Mouse (Mus musculus): ENCODE data around the gene Tdg. TPM values are rescaled to one million over a fixed set of nuclear protein-coding genes. Genes with fewer than 3 reads are reported as not detected.
"Not testable (repeated sequence)": the region's sequence is repeated elsewhere in the genome, so short reads cannot be mapped to it uniquely, and the experiment has no call there.

The Tdg gene
- polyA plus RNA-seq (2015; fragmentation: Nextera tagmentation; extraction: Ambion mirVana): 229 and 241 TPM in 2 replicates

DNA sequence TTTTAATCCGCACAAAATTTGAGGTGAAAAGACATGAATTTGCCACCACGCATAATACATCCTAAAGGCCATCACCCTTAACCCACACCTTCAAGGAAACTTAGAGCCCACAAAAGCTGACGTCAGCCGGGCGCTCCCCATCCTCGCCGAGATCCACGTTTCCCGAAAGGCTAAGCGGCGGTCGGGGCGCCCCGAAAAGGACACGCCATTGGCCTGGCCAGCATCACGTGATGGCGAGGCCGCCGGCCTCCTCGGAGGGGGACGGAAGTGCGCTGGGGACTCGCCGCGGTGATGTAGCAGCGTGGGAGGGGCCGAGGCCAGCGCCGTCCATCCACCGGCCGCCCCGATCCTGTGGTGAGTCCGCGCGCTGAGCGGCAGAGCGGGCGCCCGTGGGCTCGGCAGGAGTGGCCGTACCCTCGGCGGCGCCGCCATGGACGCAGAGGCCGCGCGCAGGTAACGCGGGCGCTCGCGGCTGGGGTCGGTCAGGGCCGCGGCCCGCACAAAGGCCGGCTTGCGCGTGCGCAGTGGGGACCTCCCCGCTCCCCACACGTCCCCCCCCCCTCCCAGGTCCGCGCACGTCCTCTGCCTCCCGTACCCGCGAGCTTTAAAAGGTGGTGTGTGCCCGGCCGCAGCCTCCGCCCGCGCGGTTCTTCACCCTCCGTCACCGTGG lies at the start of gene Tdg:
TSS of gene Tdg (plus strand) at position 243 of the 670 bp plus-strand sequence.
- H3K27ac ChIP-seq: peak within 1 kb of the TSS; percentile 94
- WGBS: under 1% methylated on average over 66 of the region's 78 CpGs
- H3K9ac ChIP-seq (replicated peaks): peak within 1 kb of the TSS; percentile 91
- H3K9me3 ChIP-seq, H3K27me3 ChIP-seq: not testable (repeated sequence)
- peak within 1 kb of the TSS; percentile 92 for H3K4me2 ChIP-seq (replicated peaks)
- H3K4me3 ChIP-seq (replicated peaks): peak within 1 kb of the TSS; percentile 83
- peaks cover 24% of the 10 kb centered on the region for H3K36me3 ChIP-seq
- ATAC-seq: peak; percentile 97
- peaks cover 30% of the 10 kb centered on the region for H3K4me1 ChIP-seq (replicated peaks)

DNA sequence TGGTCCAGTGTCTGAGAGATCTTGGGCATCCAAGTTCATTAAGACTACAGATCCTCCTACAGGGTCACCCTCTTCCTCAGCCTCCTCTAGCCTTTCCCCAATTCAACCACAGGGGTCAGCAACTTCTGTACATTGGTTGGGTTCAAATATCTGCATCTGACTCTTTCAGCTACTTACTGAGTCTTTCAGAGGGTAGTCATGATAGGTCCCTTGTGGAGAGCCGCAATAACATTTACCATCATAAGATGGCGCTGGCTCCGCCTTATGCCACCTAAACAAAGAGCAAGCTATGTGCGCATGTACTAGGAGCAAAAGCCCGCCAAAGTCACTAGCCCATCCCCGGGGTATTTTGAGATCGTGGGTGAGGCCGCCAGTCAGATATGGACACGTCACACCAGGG lies 40.0 kb upstream of the Tdg start:
- H3K4me2 ChIP-seq (replicated peaks); ATAC-seq: not testable (repeated sequence)
- 87% methylated on average over 9 of the region's 9 CpGs for WGBS

GRCm38 (mm10) chr10:82594421-82594820 lies 35.2 kb upstream of the Tdg start:
- H3K4me3 ChIP-seq (replicated peaks); H3K27me3 ChIP-seq; H3K4me2 ChIP-seq (replicated peaks); ATAC-seq; H3K9me3 ChIP-seq; H3K36me3 ChIP-seq; H3K27ac ChIP-seq; H3K4me1 ChIP-seq (replicated peaks); H3K9ac ChIP-seq (replicated peaks): not testable (repeated sequence)
- WGBS: 58% methylated on average over 4 of the region's 4 CpGs

More for the DNA sequence above, 40.0 kb upstream of the Tdg start:
- H3K4me1 ChIP-seq (replicated peaks); H3K4me3 ChIP-seq (replicated peaks); H3K27ac ChIP-seq; H3K9ac ChIP-seq (replicated peaks); H3K27me3 ChIP-seq; H3K36me3 ChIP-seq; H3K9me3 ChIP-seq: not testable (repeated sequence)

DNA sequence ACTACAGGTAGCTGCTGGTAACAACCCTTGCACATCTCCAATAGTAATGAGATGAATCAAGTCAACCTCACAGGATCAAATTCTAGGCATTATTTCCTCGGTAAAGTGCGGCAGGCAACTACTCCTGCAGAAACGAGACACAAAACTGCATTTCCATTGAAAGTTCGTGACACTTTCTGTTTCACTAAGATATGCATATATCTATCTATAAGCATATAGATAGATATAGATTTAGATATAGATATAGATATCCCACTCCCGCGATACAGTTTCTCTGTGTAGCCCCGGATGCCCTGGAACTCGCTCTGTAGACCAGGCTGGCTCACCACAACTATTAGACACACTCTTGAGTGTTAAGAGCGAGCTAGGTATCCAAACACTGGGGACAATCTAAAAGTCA lies 7.4 kb upstream of the Tdg start:
- peaks cover 14% of the 10 kb centered on the region for H3K4me1 ChIP-seq (replicated peaks)
- peak overlapping the region; percentile 86 for H3K9ac ChIP-seq (replicated peaks)
- no peak overlapping the region for H3K27ac ChIP-seq
- peak overlapping the region; percentile 65 for H3K4me2 ChIP-seq (replicated peaks)
- no peak for ATAC-seq
- no peaks in the 10 kb centered on the region for H3K27me3 ChIP-seq
- no peaks in the 10 kb centered on the region for H3K9me3 ChIP-seq
- WGBS: 37% methylated on average over 9 of the region's 9 CpGs
- H3K4me3 ChIP-seq (replicated peaks): peak overlapping the region; percentile 72
- peaks cover 10% of the 10 kb centered on the region for H3K36me3 ChIP-seq

DNA sequence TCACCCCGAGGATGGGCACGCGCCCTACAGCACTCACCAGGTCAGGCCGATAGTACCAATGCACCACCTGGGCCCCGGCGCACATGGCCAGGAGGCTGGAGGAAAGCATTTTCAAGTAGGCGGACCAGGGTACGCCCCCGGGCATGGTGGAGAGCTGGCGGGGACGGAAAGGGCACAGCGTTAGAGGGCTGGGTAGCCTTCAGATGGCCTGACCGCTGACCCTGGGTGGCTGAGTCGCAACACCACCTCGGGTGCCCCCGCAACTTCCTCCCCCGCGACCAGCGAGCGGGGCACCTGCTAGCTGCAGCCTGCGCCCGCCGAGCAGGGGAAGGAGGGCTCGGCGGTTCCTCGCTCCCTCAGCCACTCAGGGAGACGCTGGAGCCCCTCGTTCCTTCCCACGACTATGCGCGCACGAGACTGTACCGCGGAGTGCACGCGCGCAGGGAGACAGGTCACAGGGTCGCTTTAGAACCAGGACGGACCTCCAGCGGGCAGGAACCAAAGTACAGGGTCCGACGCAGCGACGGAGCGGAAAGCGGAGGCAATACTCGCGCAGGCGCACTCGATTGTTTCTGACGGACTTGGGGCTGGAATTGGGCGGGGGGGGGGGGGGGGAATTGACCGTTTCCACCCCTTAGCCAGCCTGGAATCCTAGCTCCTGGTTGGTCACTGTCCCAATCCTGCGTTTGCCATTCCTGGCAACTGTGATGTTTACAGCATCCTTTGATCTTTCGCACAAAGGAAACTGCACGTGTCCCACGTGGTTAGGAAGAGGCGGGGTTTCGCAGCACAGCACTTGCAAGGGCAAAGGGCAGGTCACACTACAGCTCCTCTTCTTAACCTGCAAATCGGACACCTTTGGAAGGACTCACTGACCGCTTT lies 6.7 kb upstream of the Tdg start, which contains the start of gene 1190007I07Rik:
TSS of gene 1190007I07Rik (minus strand) at position 558 of the 882 bp plus-strand sequence.
- under 1% methylated on average over 52 of the region's 61 CpGs for WGBS

GRCm38 (mm10) chr10:82623553-82623932 lies 6.1 kb upstream of the Tdg start:
- H3K4me2 ChIP-seq (replicated peaks): peak overlapping the region; percentile 65
- peak overlapping the region; percentile 72 for H3K4me3 ChIP-seq (replicated peaks)
- not testable (repeated sequence) for H3K36me3 ChIP-seq, H3K9me3 ChIP-seq, H3K27me3 ChIP-seq
- WGBS: 8% methylated on average over 2 of the region's 2 CpGs
- peak overlapping the region; percentile 67 for H3K9ac ChIP-seq (replicated peaks)
- H3K4me1 ChIP-seq (replicated peaks): peaks cover 15% of the 10 kb centered on the region
- peak; percentile 51 for ATAC-seq
- H3K27ac ChIP-seq: peak overlapping the region; percentile 90

More for the DNA sequence above, 6.7 kb upstream of the Tdg start, which contains the start of gene 1190007I07Rik:
- no peaks in the 10 kb centered on the region for H3K9me3 ChIP-seq
- peak within 1 kb of the TSS; percentile 65 for H3K4me2 ChIP-seq (replicated peaks)
- H3K9ac ChIP-seq (replicated peaks): peak within 1 kb of the TSS; percentile 86
- H3K4me3 ChIP-seq (replicated peaks): peak within 1 kb of the TSS; percentile 72
- no peaks in the 10 kb centered on the region for H3K27me3 ChIP-seq
- peak within 1 kb of the TSS; percentile 90 for H3K27ac ChIP-seq
- H3K4me1 ChIP-seq (replicated peaks): peaks cover 14% of the 10 kb centered on the region
- peaks cover 7% of the 10 kb centered on the region; the same call in 1 of the 2 replicates for H3K36me3 ChIP-seq
- peak; percentile 93 for ATAC-seq

DNA sequence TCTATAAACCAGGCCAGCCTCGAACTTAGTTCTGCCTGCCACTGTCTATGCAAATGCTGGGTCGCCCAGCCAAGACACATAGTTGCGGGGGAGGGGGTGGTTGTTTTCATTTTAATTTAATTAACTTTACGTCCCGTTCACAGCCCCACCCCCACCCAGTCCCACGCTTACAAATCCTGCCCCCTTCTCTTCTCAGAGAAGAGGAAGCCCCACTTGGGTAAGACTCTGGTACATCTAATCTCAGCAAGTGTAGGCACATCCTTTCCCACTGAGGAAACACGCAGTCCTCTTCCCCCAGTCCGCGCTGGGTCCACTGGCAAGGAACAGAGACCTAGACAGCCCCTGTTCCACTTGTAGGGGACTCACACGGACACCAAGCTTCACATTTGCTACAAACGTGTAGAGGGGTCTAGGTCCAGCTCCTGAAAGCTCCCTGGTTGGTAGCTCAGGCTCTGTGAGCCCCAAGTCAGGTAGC lies 480 bp upstream of the Tdg start:
- H3K4me2 ChIP-seq (replicated peaks): peak overlapping the region; percentile 92
- WGBS: 8% methylated on average over 11 of the region's 11 CpGs

DNA sequence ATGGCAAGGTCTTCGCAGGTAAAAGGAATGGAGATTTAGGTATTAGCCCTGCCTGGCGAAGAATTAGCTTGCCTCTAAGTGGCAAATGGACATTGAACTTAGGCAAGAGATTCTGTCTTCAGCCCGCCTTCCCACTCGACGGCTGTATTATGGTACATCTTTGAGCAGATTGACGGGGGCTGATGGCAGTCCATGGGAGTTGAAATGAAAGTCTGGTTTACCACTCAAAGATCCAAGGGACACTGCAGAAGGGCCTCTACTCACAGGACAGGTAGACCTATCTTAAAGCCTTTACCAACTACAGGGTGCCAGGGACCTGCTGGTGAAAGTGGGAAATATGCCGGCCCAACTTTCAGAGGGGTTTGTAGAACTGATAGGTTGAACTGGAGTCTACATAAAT lies 869 bp downstream of the Tdg start:
- Histone ChIP-seq H3K9ac (replicated peaks) (peak overlapping the region; percentile 91), H3K4me2 (replicated peaks) (peak overlapping the region; percentile 76), H3K4me1 (replicated peaks) (peaks cover 30% of the 10 kb centered on the region), H3K36me3 (peaks cover 26% of the 10 kb centered on the region), H3K27me3 (no peaks in the 10 kb centered on the region), H3K4me3 (replicated peaks) (peak overlapping the region; percentile 83), H3K9me3 (no peaks in the 10 kb centered on the region), H3K27ac (no peak overlapping the region)
- 21% methylated on average over 7 of the region's 7 CpGs for WGBS
- ATAC-seq: no peak

More for the DNA sequence above, 480 bp upstream of the Tdg start:
- peaks cover 30% of the 10 kb centered on the region for H3K4me1 ChIP-seq (replicated peaks)
- ATAC-seq: peak; percentile 76; the same call in 1 of the 2 replicates
- H3K27me3 ChIP-seq: no peaks in the 10 kb centered on the region
- peak overlapping the region; percentile 83 for H3K4me3 ChIP-seq (replicated peaks)
- H3K9me3 ChIP-seq: no peaks in the 10 kb centered on the region
- peak overlapping the region; percentile 94 for H3K27ac ChIP-seq
- H3K36me3 ChIP-seq: peaks cover 19% of the 10 kb centered on the region
- peak overlapping the region; percentile 91 for H3K9ac ChIP-seq (replicated peaks)

- Histone ChIP-seq H3K4me2 (replicated peaks) (peak overlapping the region; percentile 76), H3K27ac (no peak overlapping the region), H3K4me1 (replicated peaks) (peaks cover 30% of the 10 kb centered on the region), H3K27me3 (no peaks in the 10 kb centered on the region), H3K4me3 (replicated peaks) (peak overlapping the region; percentile 83), H3K9me3 (no peaks in the 10 kb centered on the region), H3K9ac (replicated peaks) (peak overlapping the region; percentile 91; the same call in 1 of the 2 replicates), H3K36me3 (peaks cover 26% of the 10 kb centered on the region)
- 80% methylated on average over 7 of the region's 7 CpGs for WGBS
- no peak for ATAC-seq
Observed at GRCm38 (mm10) chr10:82631133-82631532, 1.5 kb downstream of the Tdg start.

DNA sequence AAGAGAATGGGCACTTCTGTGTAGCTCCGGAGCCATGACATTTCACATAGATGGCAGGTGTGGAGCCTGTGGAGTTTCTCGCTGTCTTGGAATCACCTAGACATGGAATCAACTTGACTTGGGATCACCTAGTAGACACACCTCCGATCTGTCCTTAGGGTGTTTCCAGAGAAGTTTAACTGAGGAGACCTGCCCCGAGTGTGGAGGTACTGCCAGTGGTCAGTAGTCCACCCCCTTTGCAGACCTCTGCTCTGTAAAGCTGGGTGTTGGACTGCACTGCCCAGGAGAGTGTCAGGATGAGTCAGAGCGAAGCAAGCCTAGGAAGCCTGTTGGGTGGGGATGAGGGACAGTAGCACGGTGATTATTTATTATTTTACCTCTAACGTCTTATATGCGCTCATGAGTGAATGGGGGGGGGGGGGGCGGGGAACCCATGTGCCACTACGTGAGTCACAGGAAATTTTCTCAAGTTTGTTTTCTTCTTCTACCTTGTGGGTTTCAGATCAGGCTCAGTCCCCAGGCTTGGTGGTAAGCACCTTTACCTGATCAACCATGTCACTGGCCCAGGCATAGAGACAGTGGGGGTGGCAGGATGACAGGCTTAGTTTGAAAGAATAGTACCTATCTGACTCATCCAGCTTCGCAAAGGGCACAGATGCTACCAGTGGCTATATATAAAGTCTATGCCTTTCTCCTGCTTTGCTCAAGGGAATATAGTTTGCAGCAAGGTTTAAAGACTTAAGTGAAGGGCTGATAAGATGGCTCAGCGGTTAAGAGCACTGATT lies 3.1 kb downstream of the Tdg start:
- Histone ChIP-seq H3K4me3 (replicated peaks) (no peak overlapping the region), H3K4me1 (replicated peaks) (peaks cover 30% of the 10 kb centered on the region), H3K27ac (no peak overlapping the region), H3K9ac (replicated peaks) (no peak overlapping the region), H3K36me3 (peaks cover 38% of the 10 kb centered on the region), H3K27me3 (no peaks in the 10 kb centered on the region), H3K9me3 (no peaks in the 10 kb centered on the region), H3K4me2 (replicated peaks) (no peak overlapping the region)
- no peak for ATAC-seq
- 96% methylated on average over 12 of the region's 12 CpGs for WGBS

DNA sequence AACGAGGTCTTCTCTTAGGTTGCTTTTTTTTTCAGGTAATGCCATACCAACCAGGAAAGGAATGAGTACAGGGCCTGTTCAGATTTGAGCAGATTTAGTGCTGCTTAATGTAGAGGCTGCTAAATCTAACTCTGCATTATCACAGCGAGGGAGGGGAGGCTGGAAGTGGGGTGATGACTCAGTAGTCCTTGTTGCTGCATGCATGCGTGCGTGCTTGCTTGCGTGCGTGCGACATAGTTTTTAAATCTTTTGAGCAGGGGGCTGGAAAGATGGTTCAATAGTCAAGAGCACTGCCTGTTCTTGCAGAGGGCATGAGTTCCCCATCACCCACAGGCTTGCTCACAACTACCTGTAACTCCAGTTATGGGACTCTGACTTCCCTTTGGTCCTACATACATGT lies 4.7 kb downstream of the Tdg start:
- Histone ChIP-seq H3K4me1 (replicated peaks) (peaks cover 21% of the 10 kb centered on the region), H3K4me3 (replicated peaks) (no peak overlapping the region), H3K4me2 (replicated peaks) (no peak overlapping the region), H3K27me3 (no peaks in the 10 kb centered on the region), H3K27ac (no peak overlapping the region), H3K9me3 (no peaks in the 10 kb centered on the region), H3K36me3 (peaks cover 47% of the 10 kb centered on the region), H3K9ac (replicated peaks) (no peak overlapping the region)
- WGBS: 99% methylated on average over 7 of the region's 7 CpGs
- no peak for ATAC-seq

Measured in midbrain, embryonic 13.5 days (tissue).